ENCODE assay signal across 7 mouse cellular contexts in the genomic region with DNA sequence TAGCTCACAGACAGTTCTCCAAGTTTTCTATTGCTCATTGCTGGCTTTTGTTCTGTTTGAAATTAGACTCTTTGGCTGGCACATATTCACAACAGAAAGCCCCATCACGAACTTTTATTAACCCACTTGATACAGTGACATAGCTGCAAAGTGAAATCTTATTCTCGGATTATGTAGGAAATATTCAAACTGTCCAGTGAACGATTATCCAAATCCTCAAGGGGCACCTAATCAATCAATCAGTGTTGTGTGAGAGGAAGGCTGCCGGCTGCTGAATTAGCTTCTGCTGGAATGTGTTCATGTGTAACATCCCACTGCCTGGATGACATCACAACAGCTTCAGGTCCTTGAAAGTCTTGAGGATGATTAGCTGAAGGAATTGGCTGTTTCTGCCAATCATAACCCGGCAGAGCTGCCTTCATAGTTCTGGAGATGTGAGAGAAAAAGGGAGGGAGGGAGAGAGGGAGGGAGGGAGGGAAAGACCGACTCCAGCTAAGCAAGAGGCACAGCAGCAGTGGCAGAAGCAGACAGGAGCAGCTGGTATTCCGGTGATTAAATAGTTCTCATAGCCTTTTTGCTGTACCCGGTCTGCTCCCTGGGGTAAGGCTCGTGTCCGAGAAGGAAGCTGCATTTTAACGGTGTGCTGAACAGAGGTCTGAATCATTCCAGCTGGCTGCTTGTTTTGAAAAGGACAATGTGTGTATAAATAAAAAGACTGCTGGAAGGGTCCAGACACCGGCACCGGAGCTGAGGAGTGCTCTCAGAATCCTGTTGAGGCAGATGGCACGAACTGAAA. TPM values are rescaled to one million over a fixed set of nuclear protein-coding genes. Genes with fewer than 3 reads are reported as not detected.
DNase-seq lines count a peak whose midpoint lies in the region; ATAC-seq and TF ChIP-seq lines count a peak whose summit lies in the region.

TSS of gene Ndst4 (plus strand) at position 476 of the 796 bp plus-strand sequence.

- DNase-seq in ovary, postnatal 36 days (ENCODE audit: low spot score): peak; percentile 3
- DNase-seq in ovary, adult 18-20 months (ENCODE audit: low spot score): no peak
- DNase-seq in forebrain, embryonic 14.5 days (ENCODE audit: low spot score): peak; percentile 83
- peak in 1 of 2 experiments; percentile 23 for DNase-seq in layer of hippocampus, adult 2 months (ENCODE audit: low spot score in 2 of 2)
- no peak for DNase-seq in liver, postnatal 0 days
- DNase-seq in retina, postnatal 1 day: peak; percentile 83
- no peak for DNase-seq in thymus, postnatal 0 days (ENCODE audit: low spot score)

- TF ChIP-seq CTCF in layer of hippocampus, adult 2 months (conservative IDR thresholded peaks at IDR 0.05): no peak
- no peak for TF ChIP-seq CTCF in liver, postnatal 0 days (IDR thresholded peaks at IDR 0.05; ENCODE audit: low read depth)

- H3K27ac ChIP-seq in forebrain, embryonic 14.5 days (ENCODE audit: low read depth, low read length): peak within 1 kb of the TSS; percentile 27; the same call in 1 of the 2 replicates
- H3K27ac ChIP-seq in layer of hippocampus, adult 2 months: peak within 1 kb of the TSS; percentile 89
- H3K27ac ChIP-seq in liver, postnatal 0 days (ENCODE audit: low read depth): no peak within 1 kb of the TSS

- peak within 1 kb of the TSS; percentile 57 for H3K4me2 ChIP-seq in forebrain, embryonic 14.5 days (ENCODE audit: low read length)
- H3K4me2 ChIP-seq in liver, postnatal 0 days (ENCODE audit: low read depth, low read length): 0 out of 2 replicates have a peak within 1 kb of the TSS, but pooled peaks have one; percentile 13

- ATAC-seq in forebrain, embryonic 14.5 days: peak; percentile 93
- ATAC-seq in liver, postnatal 0 days: no peak

- H3K4me1 ChIP-seq in forebrain, embryonic 14.5 days (ENCODE audit: control insufficient read depth, insufficient read depth, low read length): no peaks in the 10 kb centered on the region
- H3K4me1 ChIP-seq in liver, postnatal 0 days (ENCODE audit: insufficient read depth): no peaks in the 10 kb centered on the region

- H3K27me3 ChIP-seq in forebrain, embryonic 14.5 days (replicated peaks; ENCODE audit: control insufficient read depth, insufficient read depth, low read length): no peaks in the 10 kb centered on the region
- H3K27me3 ChIP-seq in liver, postnatal 0 days (ENCODE audit: insufficient read depth, low read length): no peaks in the 10 kb centered on the region

- H3K36me3 ChIP-seq in forebrain, embryonic 14.5 days (ENCODE audit: control insufficient read depth, insufficient read depth, low read length): no peaks in the 10 kb centered on the region
- no peaks in the 10 kb centered on the region for H3K36me3 ChIP-seq in liver, postnatal 0 days (replicated peaks; ENCODE audit: insufficient read depth, low read length)

- H3K9me3 ChIP-seq in forebrain, embryonic 14.5 days (replicated peaks; ENCODE audit: control insufficient read depth, low read length): no peaks in the 10 kb centered on the region
- no peaks in the 10 kb centered on the region for H3K9me3 ChIP-seq in liver, postnatal 0 days (ENCODE audit: low read length)

- 4% methylated on average over 14 of the region's 14 CpGs for WGBS in forebrain, embryonic 14.5 days
- 55% methylated on average over 14 of the region's 14 CpGs for WGBS in liver, postnatal 0 days (ENCODE audit: insufficient replicate concordance)

- peak within 1 kb of the TSS; percentile 57 for H3K9ac ChIP-seq in forebrain, embryonic 14.5 days (ENCODE audit: low read length)
- H3K9ac ChIP-seq in liver, postnatal 0 days (replicated peaks): no peak within 1 kb of the TSS

- TF ChIP-seq EP300 in liver, postnatal 0 days (IDR thresholded peaks at IDR 0.05; ENCODE audit: low read depth): no peak

- H3K4me3 ChIP-seq in forebrain, embryonic 14.5 days (ENCODE audit: low read depth, low read length): peak within 1 kb of the TSS; percentile 30
- peak within 1 kb of the TSS; percentile 54 for H3K4me3 ChIP-seq in layer of hippocampus, adult 2 months
- H3K4me3 ChIP-seq in liver, postnatal 0 days (ENCODE audit: low read depth, low read length): no peak within 1 kb of the TSS

RNA-seq across cellular contexts. Expression of gene Ndst4, which starts in this region (rescaled TPM):
- polyA plus RNA-seq in forebrain, embryonic 14.5 days (2014; fragmentation: Nextera tagmentation; extraction: Ambion mirVana): 1.2 and 2.0 TPM in 2 replicates
- 10 to 100 TPM; 19.2 to 22.0 TPM for total RNA-seq in layer of hippocampus, adult 2 months (2021)
- not detected in 2 replicates for polyA plus RNA-seq in liver, postnatal 0 days (2015; fragmentation: Nextera tagmentation; extraction: Ambion mirVana)
- not detected in 2 replicates for polyA plus RNA-seq in thymus, postnatal 0 days (2015; fragmentation: Nextera tagmentation; extraction: Ambion mirVana)

Comparison
In these comparisons a context has a peak if more than half of its experiments do, and no peak if none do; other contexts are left out.
1. DNase-seq: peak in ovary, postnatal 36 days (single experiment), forebrain, embryonic 14.5 days (single experiment) and retina, postnatal 1 day (single experiment); none in ovary, adult 18-20 months (single experiment), liver, postnatal 0 days (single experiment) and thymus, postnatal 0 days (single experiment).